Mouse (Mus musculus) embryonic facial prominence, embryonic 10.5 days (tissue): ENCODE measurements around the gene Mrpl53. TPM values are rescaled to one million over a fixed set of nuclear protein-coding genes. Genes with fewer than 3 reads are reported as not detected.

Experiments
- DNase-seq: peaks from one replicate; pipeline ENCODE4 v3.0.0-alpha.2; 2017; ENCODE audit warnings: low spot score
- H3K27ac ChIP-seq: fragments of 300-500 bp; sonication (generic); replicated peaks from 2 replicates; pipeline ENCODE4 v1.5.1; 2016; ENCODE audit warnings: mild to moderate bottlenecking
- H3K27me3 ChIP-seq: fragments of 300-500 bp; sonication (generic); replicated peaks from 2 replicates; pipeline ENCODE4 v1.6.1; 2016; ENCODE audit warnings: low read depth, mild to moderate bottlenecking; ENCODE audit not compliant: poor library complexity, severe bottlenecking
- H3K36me3 ChIP-seq: fragments of 300-500 bp; sonication (generic); replicated peaks from 2 replicates; pipeline ENCODE4 v1.6.1; 2016; ENCODE audit warnings: mild to moderate bottlenecking, moderate library complexity
- H3K4me1 ChIP-seq: fragments of 300-500 bp; sonication (generic); 2 replicates; pipeline ENCODE4 v1.6.1; 2016
- H3K4me3 ChIP-seq: fragments of 300-500 bp; sonication (generic); 2 replicates; pipeline ENCODE4 v1.5.1; 2016; ENCODE audit warnings: mild to moderate bottlenecking, moderate library complexity
- H3K9me3 ChIP-seq: fragments of 300-500 bp; sonication (generic); 2 replicates; pipeline ENCODE4 v1.6.1; 2016; ENCODE audit warnings: mild to moderate bottlenecking
- WGBS: fragments of 180-500 bp; shearing (Covaris S2); methylation state at CpG from one replicate; pipeline ENCODE4 v1.1.7; 2016; 5-methylcytosine and 5-hydroxymethylcytosine counted together
- polyA plus RNA-seq: library from polyadenylated mRNA; unstranded; fragments of >200 nt; fragmentation: Nextera tagmentation; extraction: Ambion mirVana; gene quantifications from 2 replicates; pipeline ENCODE4 v1.2.1, GENCODE M21; 2016

Gene Mrpl53
- polyA plus RNA-seq, 1 experiment from 2014 or later = 145 TPM

DNA sequence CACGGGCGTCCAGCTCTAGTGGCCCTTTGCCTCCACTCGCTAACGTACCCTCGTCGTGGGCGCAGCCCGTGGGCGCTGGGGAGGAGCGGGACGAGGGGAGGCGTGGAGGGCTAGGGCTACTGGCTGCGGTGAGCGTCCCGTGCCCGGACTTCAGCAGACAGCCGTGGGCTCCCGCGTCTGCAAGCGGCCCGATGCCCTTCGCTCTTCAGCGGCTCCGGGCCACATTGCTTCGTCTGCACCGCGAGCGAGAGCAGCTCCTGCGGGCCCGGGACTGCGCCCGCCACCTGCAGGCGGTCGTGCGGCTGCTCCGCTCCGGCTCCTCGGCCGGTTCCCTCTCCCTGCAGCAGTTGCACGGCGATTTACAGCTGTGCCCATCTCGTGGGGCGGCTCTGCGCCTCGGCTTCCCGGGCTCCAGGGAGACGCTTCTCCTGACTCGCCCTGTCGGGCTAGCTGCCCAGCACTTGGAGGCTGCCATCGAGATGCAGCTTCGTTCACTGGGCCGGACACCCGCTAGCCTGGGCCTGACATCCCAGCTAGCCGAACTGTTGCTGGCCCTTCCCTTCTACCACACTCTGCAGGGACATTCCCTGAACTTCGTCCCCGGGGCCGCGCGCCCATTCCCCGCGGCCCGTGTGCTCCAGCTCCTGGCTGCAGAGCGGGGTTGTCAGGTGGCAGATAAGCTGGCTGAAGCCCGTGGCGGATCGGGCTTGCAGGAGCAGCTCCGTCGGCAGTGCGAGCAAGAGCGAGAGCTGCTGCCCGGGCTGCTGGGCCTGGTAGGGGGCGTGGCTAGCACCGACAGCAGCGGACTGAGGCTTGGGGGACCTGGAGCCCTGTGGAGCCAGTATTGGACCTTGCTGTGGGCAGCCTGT, 6.9 kb upstream of the Mrpl53 start:
- WGBS = under 1% methylated on average over 74 of the region's 74 CpGs
- Histone ChIP-seq H3K4me1 (peaks cover 26% of the 10 kb centered on the region), H3K4me3 (peak overlapping the region; percentile 84), H3K36me3 (peaks cover 13% of the 10 kb centered on the region), H3K27ac (peak overlapping the region; percentile 87), H3K9me3 (no peaks in the 10 kb centered on the region), H3K27me3 (peaks cover 32% of the 10 kb centered on the region)
- DNase-seq = peak; percentile 81

GRCm38 (mm10) chr6:83103130-83103650, 5.7 kb upstream of the Mrpl53 start:
- H3K4me3 ChIP-seq = peak overlapping the region; percentile 84
- H3K36me3 ChIP-seq = peaks cover 16% of the 10 kb centered on the region
- peaks cover 32% of the 10 kb centered on the region for H3K27me3 ChIP-seq
- no peaks in the 10 kb centered on the region for H3K9me3 ChIP-seq
- no peak overlapping the region for H3K27ac ChIP-seq
- DNase-seq = no peak
- WGBS = 38% methylated on average over 11 of the region's 11 CpGs
- H3K4me1 ChIP-seq = peaks cover 35% of the 10 kb centered on the region

GRCm38 (mm10) chr6:83104158-83104557, 4.7 kb upstream of the Mrpl53 start:
- no peak for DNase-seq
- no peaks in the 10 kb centered on the region for H3K9me3 ChIP-seq
- no peak overlapping the region for H3K4me3 ChIP-seq
- peaks cover 41% of the 10 kb centered on the region for H3K4me1 ChIP-seq
- H3K27ac ChIP-seq = no peak overlapping the region
- H3K36me3 ChIP-seq = peaks cover 16% of the 10 kb centered on the region
- H3K27me3 ChIP-seq = peaks cover 26% of the 10 kb centered on the region
- WGBS = 76% methylated on average over 4 of the region's 4 CpGs

- Histone ChIP-seq H3K27me3 (peaks cover 8% of the 10 kb centered on the region), H3K27ac (peak overlapping the region; percentile 95), H3K36me3 (peaks cover 28% of the 10 kb centered on the region), H3K4me3 (peak overlapping the region; percentile 95), H3K4me1 (peaks cover 33% of the 10 kb centered on the region), H3K9me3 (no peaks in the 10 kb centered on the region)
- DNase-seq = peak; percentile 89
- 33% methylated on average over 13 of the region's 13 CpGs for WGBS
Observed at GRCm38 (mm10) chr6:83107566-83108400, 1.1 kb upstream of the Mrpl53 start.

- Histone ChIP-seq H3K27me3 (no peaks in the 10 kb centered on the region), H3K9me3 (no peaks in the 10 kb centered on the region), H3K36me3 (peaks cover 20% of the 10 kb centered on the region), H3K4me1 (peaks cover 42% of the 10 kb centered on the region), H3K4me3 (no peak overlapping the region), H3K27ac (no peak overlapping the region)
- 93% methylated on average over 4 of the region's 4 CpGs for WGBS
- no peak for DNase-seq
Observed at GRCm38 (mm10) chr6:83111510-83112136, 2.8 kb downstream of the Mrpl53 start.

GRCm38 (mm10) chr6:83115011-83115671, 6.3 kb downstream of the Mrpl53 start, which contains the start of gene Mogs:
Gene Mogs, plus strand, starts transcription at chr6:83115496.
- DNase-seq = peak; percentile 96
- Histone ChIP-seq H3K9me3 (no peaks in the 10 kb centered on the region), H3K4me3 (peak within 1 kb of the TSS; percentile 92), H3K4me1 (peaks cover 50% of the 10 kb centered on the region), H3K27me3 (no peaks in the 10 kb centered on the region), H3K27ac (peak within 1 kb of the TSS; percentile 91), H3K36me3 (peaks cover 50% of the 10 kb centered on the region)
- 2% methylated on average over 58 of the region's 58 CpGs for WGBS

- no peak for DNase-seq
- WGBS = 2% methylated on average over 48 of the region's 48 CpGs
- Histone ChIP-seq H3K4me1 (peaks cover 56% of the 10 kb centered on the region), H3K4me3 (peak overlapping the region; percentile 92), H3K27ac (peak overlapping the region; percentile 91), H3K27me3 (no peaks in the 10 kb centered on the region), H3K36me3 (peaks cover 45% of the 10 kb centered on the region), H3K9me3 (no peaks in the 10 kb centered on the region)
Observed at GRCm38 (mm10) chr6:83115682-83116372, 7.0 kb downstream of the Mrpl53 start.

GRCm38 (mm10) chr6:83116373-83117164, 7.7 kb downstream of the Mrpl53 start:
- WGBS = 84% methylated on average over 11 of the region's 11 CpGs
- peak overlapping the region; percentile 91 for H3K27ac ChIP-seq
- peaks cover 56% of the 10 kb centered on the region for H3K4me1 ChIP-seq

DNA sequence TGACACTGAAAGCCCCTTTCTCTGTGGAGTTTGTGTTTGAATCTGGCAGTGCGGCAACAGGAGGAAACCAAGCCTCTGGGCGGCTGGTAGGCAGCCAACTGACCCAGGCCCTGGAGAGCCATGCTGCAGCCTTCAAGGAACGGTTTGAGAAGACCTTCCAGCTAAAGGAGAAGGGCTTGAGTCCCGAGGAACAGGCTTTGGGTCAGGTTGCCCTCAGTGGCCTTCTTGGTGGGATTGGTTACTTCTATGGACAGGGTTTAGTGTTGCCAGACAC, 8.3 kb downstream of the Mrpl53 start:
- Histone ChIP-seq H3K27me3 (no peaks in the 10 kb centered on the region), H3K36me3 (peaks cover 38% of the 10 kb centered on the region), H3K4me1 (peaks cover 61% of the 10 kb centered on the region), H3K9me3 (no peaks in the 10 kb centered on the region), H3K27ac (peak overlapping the region; percentile 21; the same call in 1 of the 2 replicates), H3K4me3 (peak overlapping the region; percentile 92)
- no peak for DNase-seq
- WGBS = 87% methylated on average over 4 of the region's 4 CpGs

More at GRCm38 (mm10) chr6:83116373-83117164, 7.7 kb downstream of the Mrpl53 start:
- no peaks in the 10 kb centered on the region for H3K9me3 ChIP-seq
- DNase-seq = no peak
- no peaks in the 10 kb centered on the region for H3K27me3 ChIP-seq
- peak overlapping the region; percentile 92 for H3K4me3 ChIP-seq
- peaks cover 38% of the 10 kb centered on the region for H3K36me3 ChIP-seq

- Histone ChIP-seq H3K4me3 (peak overlapping the region; percentile 92; the same call in 1 of the 2 replicates), H3K4me1 (peaks cover 66% of the 10 kb centered on the region), H3K27me3 (no peaks in the 10 kb centered on the region), H3K27ac (peak overlapping the region; percentile 21; the same call in 1 of the 2 replicates), H3K9me3 (no peaks in the 10 kb centered on the region), H3K36me3 (peaks cover 38% of the 10 kb centered on the region)
- DNase-seq = no peak
- 91% methylated on average over 13 of the region's 13 CpGs for WGBS
Observed at GRCm38 (mm10) chr6:83117616-83118015, 8.8 kb downstream of the Mrpl53 start.

DNA sequence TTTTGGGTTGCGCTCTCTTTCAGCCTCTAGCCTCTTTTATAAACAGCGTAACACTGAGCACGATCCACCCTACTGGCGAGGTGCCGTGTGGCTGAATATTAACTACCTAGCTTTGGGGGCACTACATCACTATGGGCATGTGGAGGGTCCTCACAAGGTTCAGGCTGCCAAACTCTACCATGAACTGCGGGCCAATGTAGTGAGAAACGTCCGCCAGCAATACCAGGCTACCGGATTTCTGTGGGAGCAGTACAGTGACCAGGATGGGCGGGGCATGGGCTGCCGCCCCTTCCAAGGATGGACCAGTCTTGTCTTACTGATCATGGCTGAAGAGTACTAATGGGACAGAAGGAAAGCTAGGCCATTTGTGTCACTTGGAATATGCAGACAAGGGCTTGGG, 9.5 kb downstream of the Mrpl53 start:
- H3K4me3 ChIP-seq = peak overlapping the region; percentile 92; the same call in 1 of the 2 replicates

More for the DNA sequence above, 9.5 kb downstream of the Mrpl53 start:
- no peaks in the 10 kb centered on the region for H3K9me3 ChIP-seq
- no peak for DNase-seq
- peaks cover 41% of the 10 kb centered on the region for H3K36me3 ChIP-seq
- WGBS = 88% methylated on average over 11 of the region's 11 CpGs
- H3K27ac ChIP-seq = peak overlapping the region; percentile 21; the same call in 1 of the 2 replicates
- H3K4me1 ChIP-seq = peaks cover 73% of the 10 kb centered on the region
- H3K27me3 ChIP-seq = no peaks in the 10 kb centered on the region
